Mouse (Mus musculus) MEL (cell line): Measurements from ENCODE around the gene Cdhr5. TPM values are rescaled to one million over a fixed set of nuclear protein-coding genes. Genes with fewer than 3 reads are reported as not detected.

Source experiments
- DNase-seq: peaks from one replicate; pipeline ENCODE4 v3.0.0; 2011; ENCODE audit warnings: low read depth, low spot score
- H3K27ac ChIP-seq: 2 replicates; pipeline ENCODE4 v1.5.1; 2012; ENCODE audit warnings: low read depth, mild to moderate bottlenecking, control low read depth, low read length, moderate library complexity; ENCODE audit not compliant: control insufficient read depth
- H3K27me3 ChIP-seq, 2 experiments: fragments of 150-350 bp in 1 of 2; sonication (generic) in 1 of 2; 2 replicates each; pipeline ENCODE4 v1.6.1; 2012; ENCODE audit warnings: low read length in 2 of 2, mild to moderate bottlenecking in 2 of 2, improper control_type of control experiment in 1 of 2, moderate library complexity in 1 of 2; ENCODE audit not compliant: insufficient read depth in 2 of 2, control insufficient read depth in 1 of 2
- H3K36me3 ChIP-seq, 2 experiments: 2 replicates each; pipeline ENCODE4 v1.6.1; 2012 to 2014; ENCODE audit warnings: low read length in 2 of 2, improper control_type of control experiment in 1 of 2, inconsistent platforms in 1 of 2, mild to moderate bottlenecking in 1 of 2; ENCODE audit not compliant: insufficient read depth in 2 of 2, control insufficient read depth in 1 of 2
- H3K4me1 ChIP-seq, 2 experiments: fragments of 150-350 bp in 1 of 2; sonication (generic) in 1 of 2; 2 replicates each; pipeline ENCODE4 v1.6.1; 2012; ENCODE audit warnings: low read length in 2 of 2, improper control_type of control experiment in 1 of 2, mild to moderate bottlenecking in 1 of 2; ENCODE audit not compliant: insufficient read depth in 2 of 2, control insufficient read depth in 1 of 2
- H3K4me3 ChIP-seq, 2 experiments: fragments of 150-350 bp in 1 of 2; sonication (generic) in 1 of 2; 2 replicates each; pipeline ENCODE4 v1.5.1; 2012; ENCODE audit warnings: low read depth in 2 of 2, low read length in 2 of 2, mild to moderate bottlenecking in 2 of 2, moderate library complexity in 2 of 2, control low read depth in 1 of 2, improper control_type of control experiment in 1 of 2; ENCODE audit not compliant: control insufficient read depth in 1 of 2, insufficient read depth in 1 of 2
- H3K79me2 ChIP-seq: 2 replicates; pipeline ENCODE4 v1.6.1; 2012; ENCODE audit warnings: mild to moderate bottlenecking, low read length, moderate library complexity; ENCODE audit not compliant: control insufficient read depth, poor library complexity, insufficient read depth
- H3K9ac ChIP-seq: 2 replicates; pipeline ENCODE4 v1.6.1; 2012; ENCODE audit warnings: low read depth, mild to moderate bottlenecking, control low read depth, low read length, moderate library complexity; ENCODE audit not compliant: control insufficient read depth, poor library complexity, severe bottlenecking
- H3K9me3 ChIP-seq: fragments of 150-350 bp; sonication (generic); replicated peaks from 2 replicates; pipeline ENCODE4 v1.6.1; 2012; ENCODE audit warnings: mild to moderate bottlenecking, low read length, improper control_type of control experiment, moderate library complexity; ENCODE audit not compliant: insufficient read depth
- BHLHE40 ChIP-seq: IDR thresholded peaks from 2 replicates; pipeline ENCODE4 v1.6.1; 2012; ENCODE audit warnings: low read depth, mild to moderate bottlenecking, inconsistent platforms, low read length, improper control_type of control experiment, borderline replicate concordance
- CHD1 ChIP-seq: IDR thresholded peaks from 2 replicates; pipeline ENCODE4 v1.6.1; 2012; ENCODE audit warnings: low read depth, mild to moderate bottlenecking, inconsistent platforms, low read length, improper control_type of control experiment
- CHD2 ChIP-seq: IDR thresholded peaks from 2 replicates; pipeline ENCODE4 v1.6.1; 2011; ENCODE audit warnings: low read length, improper control_type of control experiment
- CTCF ChIP-seq, 3 experiments: IDR thresholded peaks in 2 of 3; conservative IDR thresholded peaks in 1 of 3; 2 replicates each; pipeline ENCODE4 v1.5.1; 2011 to 2012; ENCODE audit warnings: low read length in 3 of 3, low read depth in 2 of 3, mild to moderate bottlenecking in 2 of 3, improper control_type of control experiment in 1 of 3, inconsistent platforms in 1 of 3, mixed read lengths in 1 of 3, moderate library complexity in 1 of 3; ENCODE audit not compliant: control insufficient read depth in 1 of 3, insufficient read depth in 1 of 3, poor library complexity in 1 of 3, severe bottlenecking in 1 of 3
- E2F4 ChIP-seq: IDR thresholded peaks from 2 replicates; pipeline ENCODE4 v1.6.1; 2011; ENCODE audit warnings: low read depth, low read length, improper control_type of control experiment, borderline replicate concordance
- GABPA ChIP-seq: IDR thresholded peaks from 2 replicates; pipeline ENCODE4 v1.6.1; 2012; ENCODE audit warnings: low read depth, mild to moderate bottlenecking, inconsistent platforms, low read length, improper control_type of control experiment, moderate library complexity
- GATA1 ChIP-seq: IDR thresholded peaks from 2 replicates; pipeline ENCODE4 v1.6.1; 2011; ENCODE audit warnings: low read depth, low read length, improper control_type of control experiment
- HCFC1 ChIP-seq: IDR thresholded peaks from 2 replicates; pipeline ENCODE4 v1.6.1; 2012; ENCODE audit warnings: low read depth, mild to moderate bottlenecking, inconsistent platforms, low read length, improper control_type of control experiment, moderate library complexity
- KAT2A ChIP-seq: conservative IDR thresholded peaks from 2 replicates; pipeline ENCODE4 v1.6.1; 2012; ENCODE audit warnings: low read depth, low read length, improper control_type of control experiment, inconsistent platforms
- MAFK ChIP-seq: IDR thresholded peaks from 2 replicates; pipeline ENCODE4 v1.6.1; 2011; ENCODE audit warnings: low read depth, mild to moderate bottlenecking, low read length, improper control_type of control experiment, borderline replicate concordance
- MAX ChIP-seq: IDR thresholded peaks from 2 replicates; pipeline ENCODE4 v1.6.1; 2011; ENCODE audit warnings: low read length, improper control_type of control experiment
- MYC ChIP-seq: IDR thresholded peaks from 2 replicates; pipeline ENCODE4 v1.6.1; 2011; ENCODE audit warnings: low read depth, mild to moderate bottlenecking, low read length, improper control_type of control experiment, moderate library complexity
- NELFE ChIP-seq: IDR thresholded peaks from 2 replicates; pipeline ENCODE4 v1.6.1; 2011; ENCODE audit warnings: low read depth, low read length, improper control_type of control experiment
- NRF1 ChIP-seq: IDR thresholded peaks from 2 replicates; pipeline ENCODE4 v1.6.1; 2014; ENCODE audit warnings: low read depth, mild to moderate bottlenecking, inconsistent platforms, low read length, improper control_type of control experiment, moderate library complexity; ENCODE audit not compliant: poor library complexity, insufficient read depth, severe bottlenecking
- POLR2A ChIP-seq, 2 experiments: IDR thresholded peaks; 2 replicates each; pipeline ENCODE4 v1.6.1; 2011 to 2012; ENCODE audit warnings: low read length in 2 of 2, mild to moderate bottlenecking in 2 of 2, control low read depth in 1 of 2, improper control_type of control experiment in 1 of 2, low read depth in 1 of 2, moderate library complexity in 1 of 2; ENCODE audit not compliant: control insufficient read depth in 1 of 2, insufficient read depth in 1 of 2, poor library complexity in 1 of 2
- POLR2AphosphoS2 ChIP-seq: IDR thresholded peaks from 2 replicates; pipeline ENCODE4 v1.6.1; 2011; ENCODE audit warnings: low read length, improper control_type of control experiment
- RAD21 ChIP-seq: IDR thresholded peaks from 2 replicates; pipeline ENCODE4 v1.6.1; 2011; ENCODE audit warnings: mild to moderate bottlenecking, low read depth, low read length, improper control_type of control experiment
- SIN3A ChIP-seq: IDR thresholded peaks from 2 replicates; pipeline ENCODE4 v1.6.1; 2012; ENCODE audit warnings: low read length, improper control_type of control experiment, inconsistent platforms
- SMC3 ChIP-seq: IDR thresholded peaks from 2 replicates; pipeline ENCODE4 v1.6.1; 2011; ENCODE audit warnings: low read depth, low read length, improper control_type of control experiment
- TCF12 ChIP-seq: IDR thresholded peaks from 2 replicates; pipeline ENCODE4 v1.6.1; 2014; ENCODE audit warnings: low read depth, mild to moderate bottlenecking, inconsistent platforms, low read length, improper control_type of control experiment, moderate library complexity
- UBTF ChIP-seq: IDR thresholded peaks from 2 replicates; pipeline ENCODE4 v1.6.1; 2012; ENCODE audit warnings: low read depth, mild to moderate bottlenecking, inconsistent platforms, low read length, improper control_type of control experiment, moderate library complexity, borderline replicate concordance; ENCODE audit not compliant: insufficient read depth
- ZC3H11A ChIP-seq: IDR thresholded peaks from 2 replicates; pipeline ENCODE4 v1.6.1; 2012; ENCODE audit warnings: low read depth, mild to moderate bottlenecking, inconsistent platforms, low read length, improper control_type of control experiment
- ZKSCAN1 ChIP-seq: IDR thresholded peaks from 2 replicates; pipeline ENCODE4 v1.6.1; 2012; ENCODE audit warnings: low read depth, mild to moderate bottlenecking, inconsistent platforms, low read length, improper control_type of control experiment, moderate library complexity
- ZMIZ1 ChIP-seq: IDR thresholded peaks from 2 replicates; pipeline ENCODE4 v1.6.1; 2012; ENCODE audit warnings: low read depth, mild to moderate bottlenecking, inconsistent platforms, low read length, improper control_type of control experiment, moderate library complexity
- ZNF384 ChIP-seq: IDR thresholded peaks from 2 replicates; pipeline ENCODE4 v1.6.1; 2012; ENCODE audit warnings: low read depth, mild to moderate bottlenecking, inconsistent platforms, low read length, improper control_type of control experiment
- polyA plus RNA-seq, 2 experiments: library from polyadenylated mRNA; stranded (reverse) in 1 of 2; unstranded in 1 of 2; fragments of >175 nt in 1 of 2; fragments of >200 nt in 1 of 2; gene quantifications; 2 replicates each; pipeline versions ENCODE4 v1.2.1 to v1.2.4; 2012; ENCODE audit warnings: low replicate concordance in 2 of 2, low read depth in 1 of 2; ENCODE audit not compliant: insufficient read length in 2 of 2, insufficient read depth in 1 of 2, missing spikeins in 1 of 2
- total RNA-seq: library from RNA; depleted of rRNA; stranded (reverse); fragments of 300-350 nt; gene quantifications from 2 replicates; pipeline ENCODE4 v1.2.3, GENCODE M21; 2012

Gene Cdhr5
- total and polyA plus RNA-seq, 3 experiments, result not detected

DNA sequence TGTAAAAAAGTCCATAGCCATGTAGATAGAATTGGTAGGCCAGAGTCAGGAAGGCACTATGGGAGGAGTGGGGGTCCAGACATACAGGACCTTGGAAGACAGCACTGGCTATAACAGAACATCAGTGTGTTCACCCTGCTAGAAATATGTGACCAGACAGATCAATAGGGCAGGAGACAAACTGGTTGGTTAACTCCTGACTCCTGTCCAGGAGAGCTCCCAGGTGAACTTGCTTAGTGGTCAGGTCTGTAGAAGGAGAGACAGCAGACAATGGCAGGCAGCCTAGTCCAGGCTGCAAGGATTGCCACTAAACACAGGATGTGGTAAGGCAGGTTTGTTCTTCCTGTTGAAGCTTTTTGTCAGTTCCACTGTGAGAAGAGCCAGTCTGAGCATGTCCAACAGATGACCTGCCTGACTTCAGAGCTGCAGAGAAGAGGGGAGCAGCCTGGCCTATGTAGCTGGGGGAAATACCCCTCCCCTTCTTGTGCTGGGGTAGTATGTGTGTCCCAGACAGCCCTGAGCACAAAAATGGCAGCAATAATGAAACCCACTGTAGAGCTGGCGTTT is 26.2 kb upstream of the Cdhr5 start:
- no peak overlapping the region for H3K9ac ChIP-seq
- no peak for TF ChIP-seq ZNF384
- no peak for TF ChIP-seq KAT2A
- no peak for TF ChIP-seq MYC
- TF ChIP-seq RAD21, result no peak
- no peak for TF ChIP-seq GABPA
- no peak for TF ChIP-seq UBTF
- no peak for TF ChIP-seq ZMIZ1
- no peak for TF ChIP-seq SMC3
- TF ChIP-seq MAFK, result no peak
- TF ChIP-seq HCFC1, result no peak
- TF ChIP-seq MAX, result no peak
- no peak for TF ChIP-seq CHD2
- no peak for TF ChIP-seq BHLHE40
- TF ChIP-seq CHD1, result no peak
- no peak for TF ChIP-seq POLR2AphosphoS2
- H3K36me3 ChIP-seq, result peaks cover 0 to 6% of the 10 kb centered on the region in 2 experiments; a peak in 2 of 4 replicates
- H3K27ac ChIP-seq, result no peak overlapping the region
- H3K9me3 ChIP-seq, result no peaks in the 10 kb centered on the region
- no peak overlapping the region for H3K4me3 ChIP-seq
- no peaks in the 10 kb centered on the region for H3K79me2 ChIP-seq
- no peak for DNase-seq
- no peaks in the 10 kb centered on the region for H3K27me3 ChIP-seq
- no peaks in the 10 kb centered on the region for H3K4me1 ChIP-seq

DNA sequence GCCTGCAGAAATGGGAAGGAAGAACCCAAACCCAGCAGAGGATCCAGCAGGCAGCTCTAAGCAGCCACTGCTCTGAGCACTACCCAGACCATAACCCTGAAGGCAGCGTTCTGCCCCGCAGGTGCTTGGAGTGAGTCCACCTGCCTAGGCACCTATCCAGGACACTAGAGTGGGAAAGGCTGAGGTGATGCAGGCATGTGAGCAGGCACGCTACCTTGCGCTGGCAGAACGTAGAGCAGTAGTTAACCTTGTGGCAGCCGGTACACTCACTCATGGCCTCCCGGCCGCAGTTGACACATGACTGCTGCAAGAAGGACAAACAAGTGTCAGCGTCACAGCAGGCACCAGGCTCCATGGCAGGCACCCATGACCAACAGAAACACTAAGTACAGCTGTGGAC is 24.8 kb upstream of the Cdhr5 start:
- Histone ChIP-seq H3K36me3 (peaks cover 0 to 4% of the 10 kb centered on the region in 2 experiments; a peak in 2 of 4 replicates), H3K79me2 (no peaks in the 10 kb centered on the region), H3K9me3 (no peaks in the 10 kb centered on the region), H3K9ac (no peak overlapping the region), H3K4me3 (no peak overlapping the region), H3K27ac (no peak overlapping the region), H3K4me1 (no peaks in the 10 kb centered on the region), H3K27me3 (no peaks in the 10 kb centered on the region)
- DNase-seq, result no peak
- no peak for TF ChIP-seq ZKSCAN1
- no peak for TF ChIP-seq GABPA
- TF ChIP-seq NELFE, result no peak
- no peak for TF ChIP-seq MYC
- TF ChIP-seq E2F4, result no peak
- no peak for TF ChIP-seq CTCF (IDR thresholded peaks at IDR 0.05 in 2 of 3, conservative IDR thresholded peaks at IDR 0.05 in 1 of 3; ENCODE audit: control insufficient read depth in 1 of 3, insufficient read depth in 1 of 3, low read depth in 2 of 3, low read length in 3 of 3, poor library complexity in 1 of 3, severe bottlenecking in 1 of 3)
- TF ChIP-seq POLR2AphosphoS2, result no peak
- TF ChIP-seq TCF12, result no peak
- no peak for TF ChIP-seq GATA1
- TF ChIP-seq KAT2A, result no peak
- no peak for TF ChIP-seq ZC3H11A
- TF ChIP-seq POLR2A (IDR thresholded peaks at IDR 0.05; ENCODE audit: control insufficient read depth in 1 of 2, insufficient read depth in 1 of 2, low read depth in 1 of 2, low read length in 2 of 2, poor library complexity in 1 of 2), result no peak
- TF ChIP-seq NRF1, result no peak
- TF ChIP-seq RAD21, result no peak
- no peak for TF ChIP-seq SIN3A
- no peak for TF ChIP-seq MAFK
- TF ChIP-seq UBTF, result no peak
